13 mouse cellular contexts compared by ENCODE assay signal in the genomic region with DNA sequence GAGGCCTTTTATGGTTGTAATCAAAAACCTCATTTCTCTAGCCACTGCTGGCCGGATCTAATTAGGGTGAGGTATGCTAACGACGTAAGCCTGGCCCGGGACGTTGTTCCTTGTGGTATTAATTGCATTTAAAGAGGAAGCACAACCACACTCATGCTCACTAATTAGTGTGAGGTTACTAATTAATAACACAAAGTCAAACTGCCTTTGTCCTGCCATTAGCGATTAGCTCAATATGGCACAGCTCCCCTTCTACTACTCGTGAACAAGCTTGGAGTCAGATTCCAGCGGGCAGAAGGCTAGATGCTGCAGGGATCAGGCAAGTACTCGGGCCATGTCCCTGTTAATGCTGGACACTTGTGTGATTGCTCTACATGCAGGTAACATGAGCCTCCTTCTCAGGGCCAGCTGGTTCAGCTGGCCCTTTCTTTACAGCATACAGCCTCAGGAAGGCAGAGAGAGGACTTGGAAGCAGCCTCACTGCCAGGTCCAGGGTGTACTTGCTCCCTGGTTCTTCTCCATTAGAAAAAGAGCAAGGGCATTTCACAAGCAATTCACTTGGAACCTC.
A peak's percentile ranks its signal among the peaks of the same experiment; 100 is the strongest.
DNase-seq lines count a peak whose midpoint lies in the region; ATAC-seq and TF ChIP-seq lines count a peak whose summit lies in the region.
"Had no signal": no experiment of that assay in that cellular context is flagged by ENCODE, and none has a peak within 500 bp of the region (broad histone marks: within the 10 kb centered on the region; RNA-seq: fewer than 3 reads in every experiment).

No protein-coding gene starts in this region.

- H3K36me3 ChIP-seq in forebrain, embryonic 14.5 days (ENCODE audit: control insufficient read depth, insufficient read depth, low read length) = no peaks in the 10 kb centered on the region
- H3K36me3 ChIP-seq in limb, embryonic 15.5 days = no peaks in the 10 kb centered on the region; the same call in 1 of the 2 replicates

- peak; percentile 58 for DNase-seq in gastrocnemius, adult 2 months
- no peak for DNase-seq in gastrocnemius, postnatal 10 days
- peak; percentile 79 for DNase-seq in brain, embryonic 14.5 days (ENCODE audit: low read depth)
- DNase-seq in forebrain, embryonic 14.5 days (ENCODE audit: low spot score) = peak; percentile 73
- DNase-seq in frontal cortex, adult 2 months (ENCODE audit: extremely low spot score in 1 of 2, low spot score in 1 of 2) = no peak
- no peak for DNase-seq in B cell, adult 2 months
- no peak for DNase-seq in lung, postnatal 14 days
- DNase-seq: adrenal gland, postnatal 25 days; cerebellum, adult 18-20 months; thymus, postnatal 14 days had no signal

- TF ChIP-seq POLR2A in brain, embryonic 14.5 days (IDR thresholded peaks at IDR 0.05; ENCODE audit: borderline replicate concordance, extremely low read depth, insufficient read depth, insufficient read length, poor library complexity, severe bottlenecking) = no peak

- H3K4me2 ChIP-seq in forebrain, embryonic 14.5 days (ENCODE audit: low read length) = no peak overlapping the region
- no peak overlapping the region for H3K4me2 ChIP-seq in limb, embryonic 15.5 days

- intact Hi-C loops in gastrocnemius, adult 2 months (cut with DNase I) = no loop called here

- no peaks in the 10 kb centered on the region for H3K9me3 ChIP-seq in forebrain, embryonic 14.5 days (replicated peaks; ENCODE audit: control insufficient read depth, low read length)
- H3K9me3 ChIP-seq in limb, embryonic 15.5 days = no peaks in the 10 kb centered on the region

- WGBS in forebrain, embryonic 14.5 days = 7% methylated on average over 9 of the region's 9 CpGs
- WGBS in limb, embryonic 15.5 days = 30% methylated on average over 9 of the region's 9 CpGs

- peaks cover 11% of the 10 kb centered on the region for H3K4me1 ChIP-seq in forebrain, embryonic 14.5 days (ENCODE audit: control insufficient read depth, insufficient read depth, low read length)
- H3K4me1 ChIP-seq in limb, embryonic 15.5 days = peaks cover 20% of the 10 kb centered on the region

- peak; percentile 68; the same call in 1 of the 2 replicates for ATAC-seq in forebrain, embryonic 14.5 days
- ATAC-seq in limb, embryonic 15.5 days (ENCODE audit: insufficient number of reproducible peaks, low FRiP score, low TSS enrichment, low read depth) = no peak

- H3K4me3 ChIP-seq in gastrocnemius, adult 2 months = no peak overlapping the region
- no peak overlapping the region for H3K4me3 ChIP-seq in forebrain, embryonic 14.5 days (ENCODE audit: low read depth, low read length)
- H3K4me3 ChIP-seq in limb, embryonic 15.5 days = no peak overlapping the region
- H3K4me3 ChIP-seq: erythroblast, embryonic 14.5 days had no signal

- 0 out of 2 replicates have a peak, but pooled peaks cover 3% of the 10 kb centered on the region for H3K27me3 ChIP-seq in forebrain, embryonic 14.5 days (replicated peaks; ENCODE audit: control insufficient read depth, insufficient read depth, low read length)
- no peaks in the 10 kb centered on the region for H3K27me3 ChIP-seq in limb, embryonic 15.5 days

- peak overlapping the region; percentile 35; the same call in 1 of the 2 replicates for H3K27ac ChIP-seq in gastrocnemius, adult 2 months
- no peak overlapping the region for H3K27ac ChIP-seq in forebrain, embryonic 14.5 days (ENCODE audit: low read depth, low read length)
- H3K27ac ChIP-seq in limb, embryonic 15.5 days = peak overlapping the region; percentile 6; the same call in 1 of the 2 replicates
- H3K27ac ChIP-seq: liver, embryonic 14.5 days had no signal

- no peak for TF ChIP-seq CTCF in gastrocnemius, adult 2 months (IDR thresholded peaks at IDR 0.05)
- TF ChIP-seq CTCF in brain, embryonic 14.5 days (IDR thresholded peaks at IDR 0.05; ENCODE audit: borderline replicate concordance, extremely low read depth, insufficient read depth, insufficient read length) = no peak

- H3K9ac ChIP-seq in forebrain, embryonic 14.5 days (ENCODE audit: low read length) = no peak overlapping the region
- no peak overlapping the region for H3K9ac ChIP-seq in limb, embryonic 15.5 days
- H3K9ac ChIP-seq: liver, embryonic 14.5 days had no signal

Comparison
In these comparisons a context has a peak if more than half of its experiments do, and no peak if none do; other contexts are left out.
1. DNase-seq: peak in gastrocnemius, adult 2 months (single experiment), brain, embryonic 14.5 days (single experiment) and forebrain, embryonic 14.5 days (single experiment); none in gastrocnemius, postnatal 10 days (single experiment), frontal cortex, adult 2 months (0 of 2), B cell, adult 2 months (0 of 2) and lung, postnatal 14 days (single experiment).